Mouse (Mus musculus): ENCODE results near the gene Srgap3.

Gene Srgap3

DNA sequence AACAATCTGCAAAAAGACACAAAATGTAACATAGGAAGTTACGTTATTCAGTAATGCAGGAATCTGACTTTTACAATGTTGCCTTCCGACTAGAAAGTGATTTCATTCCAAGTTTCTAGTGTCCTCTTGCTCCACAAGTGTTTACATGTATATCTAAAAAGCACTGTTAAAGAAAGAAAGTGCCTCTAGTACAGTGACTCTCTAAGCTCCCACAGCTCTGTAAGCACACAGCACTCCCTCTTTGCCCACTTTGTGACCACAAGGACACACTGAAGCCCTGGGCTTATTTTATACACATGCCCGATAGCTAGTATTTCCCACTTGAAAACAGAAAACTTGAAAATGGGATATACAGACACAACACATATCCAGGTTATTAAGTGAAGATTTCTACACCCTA, 259.0 kb downstream of the Srgap3 start:
- in situ Hi-C loops (cut with MseI, MboI), result no loop called here

DNA sequence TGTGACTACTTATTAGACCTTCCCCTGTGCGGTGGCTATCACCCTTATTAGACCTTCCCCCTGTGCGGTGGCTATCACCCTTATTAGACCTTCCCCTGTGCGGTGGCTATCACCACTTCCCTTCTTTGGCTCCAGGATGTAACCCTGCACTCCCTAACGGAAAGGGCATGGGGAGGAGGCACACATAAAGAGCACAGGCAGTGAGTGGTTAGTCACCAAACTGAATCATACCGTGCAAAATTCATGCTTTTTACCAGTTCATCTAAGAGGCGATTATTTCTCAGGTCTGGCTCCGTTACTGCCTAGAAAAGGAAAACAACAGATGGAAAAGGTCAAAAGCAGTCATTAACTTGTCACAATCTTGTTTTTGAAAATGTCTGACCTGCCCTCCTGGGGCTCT, 260.6 kb downstream of the Srgap3 start:
- in situ Hi-C loops (cut with MseI, MboI), result no loop called here

DNA sequence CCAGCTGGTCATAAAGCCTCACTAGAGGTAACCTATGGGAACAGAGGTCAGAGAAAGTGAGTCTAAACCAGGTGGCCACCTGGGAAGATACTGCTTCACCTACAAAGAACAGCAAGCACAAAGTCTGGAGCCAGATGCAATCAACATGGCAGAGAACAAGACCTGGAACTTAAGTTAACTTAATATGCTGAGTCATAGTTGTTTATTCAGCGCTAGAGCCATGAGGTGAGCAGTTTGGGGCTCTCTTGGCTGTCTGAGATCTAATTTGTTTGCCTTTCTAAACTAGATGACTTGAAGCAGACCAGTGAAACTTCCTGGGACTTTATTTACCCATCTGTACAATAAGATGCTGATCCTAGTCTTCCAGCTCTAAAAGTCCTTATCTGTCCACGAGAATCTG, 263.0 kb downstream of the Srgap3 start:
- in situ Hi-C loops (cut with MseI, MboI), result no loop called here

All from mouse trophoblast stem cell (cell line).